Mouse (Mus musculus) embryonic stem cell, embryonic (primary cell): ENCODE measurements around the gene Fcer2a.

ENCODE experiments used
- CTCF ChIA-PET, 4 experiments: fragments of 300-600 bp in 2 of 4; fragments of 350-600 bp in 2 of 4; sonication (Branson Sonifier 250); formaldehyde crosslinking; loops; one replicate each; lab custom pipeline; 2022; ENCODE audit warnings: inconsistent platforms in 2 of 4; lab: Charles Lee
- POLR2A ChIA-PET, 4 experiments: fragments of 300-600 bp in 2 of 4; fragments of 350-600 bp in 2 of 4; sonication (Branson Sonifier 250); formaldehyde crosslinking; loops; one replicate each; lab custom pipeline; 2022; ENCODE audit warnings: antibody characterized with exemption in 4 of 4, inconsistent platforms in 1 of 4; lab: Charles Lee

Gene Fcer2a

DNA sequence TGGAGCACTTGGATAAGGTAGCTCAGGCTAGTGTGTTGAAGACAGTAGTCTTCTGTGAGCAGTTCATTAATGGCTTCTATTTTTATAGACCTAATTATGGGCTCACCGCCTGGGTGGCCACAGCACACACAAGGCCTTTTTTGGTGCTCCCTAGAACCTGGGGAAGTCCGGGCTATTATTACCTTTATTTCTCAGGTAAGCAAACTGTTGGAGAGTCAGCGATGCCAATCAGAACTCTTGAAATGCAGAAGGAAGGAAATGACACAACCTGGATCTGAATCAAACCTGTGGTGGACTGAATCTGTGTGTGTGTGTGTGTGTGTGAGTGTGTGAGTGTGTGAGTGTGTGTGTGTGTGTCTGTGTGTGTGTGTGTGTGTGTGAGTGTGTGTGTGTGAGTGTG lies at the start of gene Fcer2a:
Gene Fcer2a (minus strand): TSS at position 55 of the 400 bp plus-strand sequence.
- CTCF ChIA-PET, result interaction anchor here in 1 of 4 experiments (0.6 kb wide), 1 partner anchor 262 kb away, joined by 3 read pairs; no protein-coding TSS in a partner anchor
- POLR2A ChIA-PET, result no interaction called here

DNA sequence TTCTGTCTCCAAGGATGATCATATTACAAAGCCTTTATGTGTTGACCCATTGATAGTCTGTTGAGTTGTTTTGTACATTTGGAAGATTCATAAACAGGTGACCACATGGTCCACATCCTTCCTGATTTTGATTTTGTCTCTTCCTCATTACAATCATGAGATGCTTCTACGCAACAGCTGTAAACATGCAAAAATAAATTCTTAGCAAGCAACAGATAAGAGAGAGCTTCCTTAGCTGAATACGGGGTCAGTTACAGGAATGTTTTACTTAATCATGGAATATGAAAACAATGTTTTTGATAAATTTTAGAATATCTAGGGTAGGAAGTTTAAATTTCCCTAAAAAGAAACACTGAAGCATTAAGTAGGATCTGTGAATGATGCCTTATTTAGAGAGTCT lies 43.0 kb upstream of the Fcer2a start:
- ChIA-PET POLR2A (no interaction called here), CTCF (interaction anchor here in 1 of 4 experiments (0.8 kb wide), 1 partner anchor 19 kb away, joined by 4 read pairs; no protein-coding TSS in a partner anchor)

DNA sequence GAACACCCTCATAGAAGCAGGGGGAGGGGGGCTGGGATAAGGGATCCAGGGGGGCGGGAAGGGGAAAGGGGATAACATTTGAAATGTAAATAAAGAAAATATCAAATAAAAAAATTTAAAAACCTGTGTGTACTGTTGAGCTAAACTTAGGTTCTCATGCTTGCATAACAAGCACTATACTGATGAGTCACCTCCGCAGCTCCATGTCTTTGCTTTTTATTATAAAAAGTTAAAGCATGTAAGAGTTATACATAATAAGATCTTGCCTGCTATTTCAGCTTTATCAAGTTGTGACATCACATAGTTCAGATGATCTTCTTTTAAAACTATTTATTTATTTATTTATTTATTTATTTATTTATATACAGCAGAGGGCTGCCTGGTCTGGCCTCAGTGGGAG lies 41.6 kb upstream of the Fcer2a start:
- ChIA-PET POLR2A (interaction anchor here in 1 of 4 experiments (1.2 kb wide), 1 partner anchor 10 kb away, joined by 4 read pairs; no protein-coding TSS in a partner anchor), CTCF (interaction anchor here in 1 of 4 experiments (0.7 kb wide), 1 partner anchor 17 kb away, joined by 4 read pairs; no protein-coding TSS in a partner anchor)

DNA sequence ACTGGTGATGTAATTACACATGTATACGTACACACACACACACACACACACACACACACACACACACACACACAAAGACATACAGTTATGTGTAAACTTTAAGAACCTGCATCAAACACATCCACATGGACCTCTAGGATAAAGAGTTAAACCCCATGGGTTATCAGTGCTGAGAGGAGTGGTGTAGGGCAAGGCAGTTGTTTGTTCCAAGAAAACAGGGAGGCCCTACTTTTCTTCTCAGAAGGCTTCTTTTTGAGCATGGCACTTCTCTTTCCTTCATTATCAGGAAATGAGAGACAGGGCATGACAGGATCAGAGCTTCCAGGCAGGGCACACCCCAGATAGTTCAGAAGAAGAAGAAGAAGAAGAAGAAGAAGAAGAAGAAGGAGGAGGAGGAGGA lies 40.1 kb upstream of the Fcer2a start:
- ChIA-PET CTCF (interaction anchor here in 1 of 4 experiments (1.2 kb wide), 1 partner anchor 15 kb away, joined by 3 read pairs; no protein-coding TSS in a partner anchor), POLR2A (interaction anchor here in 1 of 4 experiments (0.6 kb wide), 1 partner anchor 13 kb away, joined by 3 read pairs; the partner anchor contains the start of gene Clec4g)

DNA sequence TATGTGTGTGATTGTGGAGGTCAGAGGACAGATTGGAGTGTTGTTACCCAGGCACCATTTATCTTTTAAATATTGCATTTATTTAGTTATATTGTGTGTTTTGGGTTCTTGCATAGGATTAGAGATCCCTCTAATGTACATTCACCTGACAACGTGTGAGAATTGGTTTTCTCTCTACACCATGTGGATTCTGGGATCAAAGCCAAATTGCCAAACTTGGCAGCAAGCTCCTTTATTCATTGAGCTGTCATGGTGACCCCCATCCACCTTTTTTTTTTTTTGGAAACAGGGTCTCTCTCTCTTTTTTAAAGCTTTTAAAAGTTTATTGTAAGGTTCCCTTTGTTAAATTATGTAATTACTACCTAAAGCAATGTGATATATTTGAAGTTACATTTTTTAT lies 27.1 kb upstream of the Fcer2a start:
- CTCF ChIA-PET, result no interaction called here
- POLR2A ChIA-PET, result interaction anchor here in 1 of 4 experiments (0.6 kb wide), 1 partner anchor 13 kb away, joined by 3 read pairs; no protein-coding TSS in a partner anchor

DNA sequence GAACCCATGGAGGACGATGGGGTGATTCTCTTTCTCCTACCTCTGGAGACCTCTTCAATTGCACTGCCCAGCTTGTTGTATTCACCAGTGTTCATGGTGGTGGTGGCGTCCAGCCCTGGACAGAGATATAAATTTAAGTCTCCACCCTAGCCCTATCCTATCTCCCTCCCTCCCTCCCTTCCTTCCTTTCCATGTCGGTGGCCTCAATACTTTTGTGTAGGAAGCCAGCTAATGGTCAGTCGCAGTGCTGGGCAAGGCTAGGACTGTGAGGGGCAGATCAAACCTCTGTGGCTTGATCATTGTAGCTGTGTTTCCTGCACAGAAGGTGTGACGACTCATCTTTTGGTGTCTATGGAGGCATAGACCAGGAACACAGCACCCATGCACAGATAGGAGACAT lies 26.6 kb upstream of the Fcer2a start, which contains the start of gene Clec4g:
Gene Clec4g (minus strand): TSS at position 101 of the 400 bp plus-strand sequence.
- POLR2A ChIA-PET, result interaction anchor here in 1 of 4 experiments (0.6 kb wide), 1 partner anchor 13 kb away, joined by 3 read pairs; no protein-coding TSS in a partner anchor
- CTCF ChIA-PET, result no interaction called here

DNA sequence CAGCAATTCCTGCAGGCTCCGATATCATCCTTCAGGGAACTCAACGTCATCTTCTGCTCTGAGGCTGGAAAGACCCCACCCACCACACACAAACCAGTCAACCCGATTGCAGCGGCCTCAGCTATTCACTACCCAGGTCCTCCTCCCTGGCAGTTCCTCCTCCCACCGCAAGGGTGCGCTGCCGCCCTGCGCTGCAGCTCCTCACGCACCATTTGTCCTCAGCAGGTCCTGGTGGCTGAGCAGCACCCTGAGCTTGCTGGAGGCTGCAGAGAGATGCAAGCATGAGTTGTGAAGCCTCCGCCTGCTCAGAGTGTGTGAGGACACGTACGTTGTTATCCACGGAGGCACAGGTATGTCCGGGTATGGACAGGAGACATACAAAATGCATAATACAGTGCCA lies 24.6 kb upstream of the Fcer2a start:
- ChIA-PET POLR2A (interaction anchor here in 2 of 4 experiments (1.1 to 1.6 kb wide), 3 partner anchors 9 to 238 kb away, joined by 3 to 5 read pairs (median 3); no protein-coding TSS in a partner anchor), CTCF (interaction anchor here (0.5 to 2.0 kb wide), 49 partner anchors 9 to 654 kb away, joined by 3 to 39 read pairs (median 4); partner anchors contain the start of genes Evi5l (in 2 of the 4), Fcor (in 2 of the 4), Trappc5 (in 2 of the 4) and Ctxn1 (in 1 of the 4))

DNA sequence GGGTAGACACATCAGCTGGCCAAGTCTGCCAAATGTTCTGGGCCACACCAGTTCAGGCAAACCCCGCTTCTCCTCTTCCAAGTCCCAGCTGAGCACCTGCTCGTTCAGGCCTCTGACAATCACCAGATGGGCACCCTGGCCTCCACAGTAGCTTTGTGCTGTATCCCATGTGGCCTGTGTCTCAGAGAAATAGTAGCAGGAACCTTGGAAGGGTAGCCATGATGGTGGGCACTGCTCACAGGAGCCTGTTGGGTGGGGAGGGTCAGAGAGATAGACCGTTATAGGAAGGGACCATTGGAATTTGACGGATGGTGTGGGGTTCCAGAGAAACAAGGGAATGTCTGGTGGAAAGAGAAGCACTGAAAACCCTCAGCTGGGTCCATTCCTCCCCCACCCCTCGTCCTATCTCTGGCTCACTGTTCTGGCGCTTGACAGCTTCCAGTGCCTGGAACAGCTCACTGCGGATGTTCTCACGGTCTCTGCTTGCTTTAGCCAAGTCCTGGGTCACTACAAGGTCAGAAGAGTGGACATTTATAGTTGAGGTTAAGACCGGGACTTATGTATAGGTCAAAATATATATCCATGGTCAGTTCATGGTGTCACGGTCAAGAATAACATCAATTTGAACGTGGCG lies 23.5 kb upstream of the Fcer2a start:
- POLR2A ChIA-PET, result interaction anchor here in 2 of 4 experiments (1.4 to 1.6 kb wide), 2 partner anchors 238 to 239 kb away, joined by 3 to 5 read pairs; no protein-coding TSS in a partner anchor
- CTCF ChIA-PET, result interaction anchor here in 2 of 4 experiments (0.6 to 2.0 kb wide), 5 partner anchors 10 to 867 kb away, joined by 3 to 39 read pairs (median 6); no protein-coding TSS in a partner anchor

DNA sequence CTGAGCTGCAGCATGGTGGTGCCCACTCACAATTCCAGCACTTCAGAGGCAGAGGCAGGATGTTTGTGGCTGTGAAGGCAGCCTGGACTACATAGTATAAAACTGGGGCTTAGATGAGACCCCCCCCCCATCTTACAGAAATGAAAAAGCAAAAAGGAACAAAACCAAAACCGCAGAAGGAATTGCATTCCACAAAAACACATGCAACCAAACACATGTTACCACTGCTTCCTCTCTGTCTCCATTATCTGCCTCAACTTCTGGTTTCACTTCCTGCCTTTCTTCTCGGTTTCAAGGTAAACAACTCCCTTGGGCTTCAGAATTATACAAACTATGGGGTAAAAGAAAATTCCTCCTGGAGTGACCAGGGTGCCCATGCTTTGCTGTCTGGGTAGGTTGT lies 17.7 kb upstream of the Fcer2a start:
- ChIA-PET CTCF (no interaction called here), POLR2A (no interaction called here)

DNA sequence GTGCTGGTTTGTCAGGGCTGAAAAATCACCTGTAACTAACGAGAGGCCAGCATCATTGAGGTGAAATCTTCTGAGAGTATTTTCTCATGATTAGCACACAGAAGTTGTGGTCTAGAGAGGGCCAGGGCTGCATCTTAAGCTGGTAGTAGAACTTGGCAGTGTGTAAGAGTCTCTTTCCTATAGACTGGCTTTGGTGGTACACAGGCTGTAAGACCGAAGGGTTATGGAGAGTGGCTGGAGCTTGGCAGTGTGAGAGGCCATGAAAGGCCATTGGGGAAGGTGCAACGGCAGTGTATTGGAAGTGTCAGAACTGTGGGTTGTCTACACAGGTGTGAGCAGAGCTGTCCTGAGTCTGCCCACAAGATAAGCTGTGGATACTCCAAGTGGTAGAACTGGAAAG lies 16.3 kb upstream of the Fcer2a start:
- POLR2A ChIA-PET, result no interaction called here
- CTCF ChIA-PET, result interaction anchor here in 3 of 4 experiments (0.7 to 1.7 kb wide), 3 partner anchors 8 to 246 kb away, joined by 5 to 6 read pairs (median 5); no protein-coding TSS in a partner anchor

DNA sequence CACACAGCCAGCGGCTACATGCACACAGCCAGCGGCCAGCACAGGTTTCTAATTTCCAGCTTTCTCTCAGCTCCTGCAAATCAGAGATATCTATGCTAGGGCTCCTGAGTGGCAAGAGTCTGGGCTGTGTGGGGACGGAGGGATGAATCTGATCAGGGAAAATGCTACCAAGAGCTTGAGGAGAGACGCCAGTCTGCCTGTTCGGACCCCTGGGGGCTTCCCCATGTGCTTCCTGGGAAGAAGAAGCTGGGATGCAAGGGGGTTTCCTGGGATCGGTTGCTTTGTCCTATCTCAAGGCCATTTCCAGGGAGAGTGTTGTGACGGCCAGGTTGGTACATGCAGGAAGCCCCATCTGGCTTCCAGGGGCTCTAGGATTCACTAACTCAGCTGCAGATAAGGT lies 13.6 kb upstream of the Fcer2a start:
- CTCF ChIA-PET, result interaction anchor here in 1 of 4 experiments (2.0 kb wide), 1 partner anchor 11 kb away, joined by 6 read pairs; no protein-coding TSS in a partner anchor
- POLR2A ChIA-PET, result no interaction called here

DNA sequence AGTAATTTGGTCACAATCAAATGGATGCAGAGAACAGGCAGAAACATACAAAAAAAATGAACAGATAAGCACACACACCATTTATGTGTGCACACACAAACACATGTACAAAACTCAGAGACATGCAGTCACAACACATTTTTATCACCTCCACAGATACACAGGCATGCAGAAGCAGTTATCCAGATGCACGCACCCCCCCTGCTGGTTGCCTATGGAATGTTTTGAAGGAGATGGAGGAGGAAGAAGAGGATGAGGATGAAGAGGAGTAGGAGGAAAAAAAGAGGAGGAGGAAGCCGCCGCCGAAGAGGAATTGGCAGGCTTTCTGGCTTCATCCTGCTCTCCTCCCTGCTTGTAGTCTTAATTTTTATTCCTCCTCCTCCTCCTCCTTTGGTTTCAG lies 11.7 kb upstream of the Fcer2a start:
- POLR2A ChIA-PET, result no interaction called here
- CTCF ChIA-PET, result interaction anchor here in 2 of 4 experiments (0.7 to 1.5 kb wide), 2 partner anchors 13 to 288 kb away, joined by 3 to 11 read pairs; no protein-coding TSS in a partner anchor

DNA sequence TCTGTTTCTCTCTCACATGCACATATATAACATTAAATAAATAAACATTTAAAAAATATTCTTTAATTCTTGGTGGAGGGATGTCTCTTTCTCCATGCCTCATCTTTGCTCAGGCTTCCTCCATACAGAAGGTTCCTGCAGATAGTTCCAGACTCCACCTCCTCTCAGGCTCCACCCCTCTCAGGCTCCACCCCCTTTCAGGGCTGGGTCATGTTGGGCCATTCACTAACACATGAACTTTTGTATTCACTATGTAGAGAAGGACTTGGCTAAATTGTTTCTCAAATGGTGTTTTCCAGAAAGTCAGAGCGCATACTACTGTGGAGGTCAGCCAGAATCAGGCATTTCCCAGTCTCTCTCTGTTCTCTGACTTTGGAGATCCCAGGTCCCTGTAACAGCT lies 7.5 kb upstream of the Fcer2a start:
- POLR2A ChIA-PET, result no interaction called here
- CTCF ChIA-PET, result no interaction called here

DNA sequence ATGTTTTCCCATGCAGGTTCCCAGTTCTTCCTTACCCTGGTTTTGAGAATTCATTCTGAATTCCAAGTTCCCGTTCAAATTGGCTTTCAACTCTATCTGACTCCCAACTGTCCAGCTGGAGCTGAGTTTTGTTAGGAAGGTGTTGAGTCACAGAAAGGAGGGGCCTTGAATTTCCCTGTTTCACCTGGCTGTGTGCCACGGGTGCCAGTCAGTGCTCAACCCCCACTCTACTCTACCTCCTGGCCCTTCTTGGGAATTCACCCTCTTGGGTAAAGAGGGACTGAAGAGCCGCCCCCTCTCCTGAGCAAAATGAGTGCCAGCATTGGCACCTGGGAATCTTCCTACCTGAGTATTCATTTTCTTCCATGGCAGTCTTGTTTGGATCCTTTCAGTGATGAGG lies 3.2 kb downstream of the Fcer2a start:
- ChIA-PET POLR2A (interaction anchor here in 1 of 4 experiments (1.1 kb wide), 1 partner anchor 178 kb away, joined by 4 read pairs; no protein-coding TSS in a partner anchor), CTCF (interaction anchor here in 1 of 4 experiments (1.4 kb wide), 1 partner anchor 28 kb away, joined by 4 read pairs; no protein-coding TSS in a partner anchor)

DNA sequence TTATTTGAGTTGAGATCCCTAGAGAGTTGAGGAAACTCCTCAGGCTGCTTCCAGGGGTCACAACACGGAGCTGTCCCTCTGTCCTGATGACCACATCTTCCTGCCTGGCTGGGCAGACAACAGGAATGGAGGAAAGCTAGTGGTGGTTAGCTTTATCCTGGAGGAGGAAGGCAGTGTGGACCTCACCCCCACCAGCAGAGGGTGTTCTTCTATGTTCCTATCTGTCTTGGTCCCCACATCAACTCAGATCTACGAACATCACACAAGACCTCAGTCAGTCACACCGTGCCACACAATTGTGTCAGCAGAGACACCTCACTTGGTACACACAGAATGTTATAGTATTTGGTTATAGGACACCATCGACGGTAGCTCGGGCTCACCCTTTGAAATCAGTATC lies 6.4 kb downstream of the Fcer2a start:
- ChIA-PET CTCF (interaction anchor here in 2 of 4 experiments (0.6 to 2.6 kb wide), 4 partner anchors 11 to 443 kb away, joined by 3 to 9 read pairs (median 7); partner anchors contain the start of gene Trappc5 (in 1 of the 2)), POLR2A (interaction anchor here in 1 of 4 experiments (1.1 kb wide), 1 partner anchor 17 kb away, joined by 3 read pairs; no protein-coding TSS in a partner anchor)

DNA sequence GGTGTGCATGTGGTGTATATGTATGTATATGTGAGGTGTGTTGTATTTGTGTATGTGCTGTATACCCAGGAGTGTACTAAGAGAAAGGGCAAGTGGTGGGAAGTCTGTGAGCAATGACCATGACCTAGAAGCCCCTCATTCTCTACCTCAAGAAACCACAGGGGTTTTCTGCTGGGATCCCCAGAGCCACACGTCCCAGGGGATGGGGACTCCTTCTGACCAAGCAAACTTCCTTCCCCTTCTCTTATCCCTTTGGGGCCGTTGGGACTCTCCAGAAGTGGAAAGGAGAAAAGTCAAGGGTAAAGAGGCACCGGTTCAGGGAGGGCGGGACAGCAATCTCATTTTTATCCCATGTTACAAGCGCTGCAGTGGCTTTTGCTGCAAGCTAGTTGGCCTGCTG lies 8.6 kb downstream of the Fcer2a start:
- ChIA-PET POLR2A (no interaction called here), CTCF (interaction anchor here in 2 of 4 experiments (0.8 to 1.5 kb wide), 2 partner anchors 9 to 33 kb away, joined by 3 to 5 read pairs; partner anchors contain the start of gene Trappc5 (in 1 of the 2))

DNA sequence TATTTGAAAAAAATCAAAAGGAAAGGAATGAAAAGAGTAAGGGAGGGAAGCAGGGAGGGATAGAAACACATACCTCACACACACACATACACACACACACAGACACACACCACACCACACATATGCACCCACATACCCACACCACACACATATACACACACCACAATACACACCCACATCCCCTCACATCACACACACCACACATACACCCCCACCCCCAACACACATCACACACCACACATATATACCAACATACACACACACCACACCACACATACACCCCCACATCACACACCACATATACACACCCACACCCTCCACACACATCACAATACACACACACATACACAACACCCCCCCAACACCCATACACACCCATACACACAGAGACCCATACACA lies 9.4 kb downstream of the Fcer2a start:
- CTCF ChIA-PET, result interaction anchor here in 1 of 4 experiments (1.5 kb wide), 1 partner anchor 8 kb away, joined by 3 read pairs; the partner anchor contains the start of gene Trappc5

DNA sequence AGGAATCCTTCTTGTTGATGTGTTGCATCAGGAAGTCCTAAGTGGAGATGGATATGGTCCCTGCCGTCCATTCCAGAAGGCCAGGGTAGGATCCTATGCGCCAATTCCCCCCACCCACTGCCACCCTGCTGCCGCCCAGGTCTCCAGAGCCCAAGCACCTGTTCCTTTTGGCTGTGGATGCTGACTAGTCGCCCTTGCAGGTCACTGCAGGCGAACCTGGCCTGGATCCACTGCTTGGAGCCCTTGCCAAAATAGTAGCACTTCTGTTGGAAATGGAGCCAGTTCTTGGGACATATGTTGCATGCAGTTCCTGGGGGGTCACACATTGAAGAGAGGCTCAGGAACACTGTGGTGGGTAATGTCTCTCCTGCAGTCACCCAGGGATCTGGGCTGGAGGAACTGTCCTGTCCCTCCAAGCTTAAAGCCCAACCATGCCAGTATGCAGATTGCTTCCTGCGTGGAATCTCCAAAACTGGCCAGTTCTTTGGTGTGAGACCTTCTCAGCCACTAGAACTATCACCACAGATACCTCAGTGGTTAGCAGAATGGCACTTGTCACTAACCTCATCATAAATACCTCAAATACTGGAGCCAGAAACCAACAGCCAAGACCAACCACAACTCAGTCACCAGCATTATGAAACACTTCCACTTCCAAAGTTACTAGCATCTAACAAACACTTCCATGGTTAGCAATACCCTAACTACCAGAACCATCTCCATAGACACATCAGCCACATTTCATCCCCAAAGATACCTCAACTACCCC lies 10.4 kb downstream of the Fcer2a start:
- ChIA-PET CTCF (interaction anchor here in 1 of 4 experiments (1.5 kb wide), 1 partner anchor 7 kb away, joined by 3 read pairs; the partner anchor contains the start of gene Trappc5), POLR2A (no interaction called here)

More for the DNA sequence above, 9.4 kb downstream of the Fcer2a start:
- POLR2A ChIA-PET, result no interaction called here
